Mouse (Mus musculus) Muller cell, postnatal 12 days (primary cell): Measurements from ENCODE around the gene Eif4a2.
A peak's percentile ranks its signal among the peaks of the same experiment; 100 is the strongest.
"Not testable (repeated sequence)": the region's sequence is repeated elsewhere in the genome, so short reads cannot be mapped to it uniquely, and the experiment has no call there.

ENCODE experiments used
- DNase-seq: peaks from one replicate; pipeline ENCODE4 v3.0.0-alpha.2; 2015; ENCODE audit errors: inconsistent ontology term

Eif4a2 gene

DNA sequence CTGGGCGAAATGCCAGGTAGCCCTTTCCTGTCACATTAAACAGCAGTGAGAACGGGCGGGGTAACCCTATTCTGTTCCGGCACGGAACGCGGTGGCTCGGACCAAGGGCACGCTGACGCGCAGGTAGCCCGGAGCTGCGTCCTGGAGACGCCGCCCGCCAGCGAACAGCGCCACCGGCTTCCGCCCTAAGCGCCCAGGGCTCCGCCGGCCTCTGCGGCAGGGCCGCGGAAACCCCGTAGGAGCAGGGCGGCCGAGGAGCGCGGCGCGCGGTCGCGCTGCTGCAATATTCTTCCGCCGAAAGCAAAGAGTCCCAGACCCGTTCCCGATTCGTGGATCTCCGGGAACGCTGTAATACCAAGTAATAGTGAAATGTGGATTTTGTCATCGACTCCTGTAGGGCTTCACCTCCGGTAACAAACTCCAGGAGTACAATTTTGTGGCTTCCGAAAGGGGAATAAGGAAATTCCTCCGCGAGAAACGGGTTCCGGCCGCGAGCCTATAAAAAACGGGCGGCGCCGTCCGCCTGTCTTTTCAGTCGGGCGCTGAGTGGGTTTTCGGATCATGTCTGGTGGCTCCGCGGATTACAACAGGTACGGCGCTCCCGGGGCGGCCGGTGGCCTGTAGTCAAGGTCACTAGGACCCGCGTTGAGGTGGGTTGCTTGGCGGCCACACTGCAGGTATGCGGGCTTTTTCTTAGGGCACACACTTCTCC, at the start of gene Eif4a2:
Gene Eif4a2, plus strand, starts transcription at position 214 of the 712 bp plus-strand sequence.
- peak; percentile 96 for DNase-seq

DNA sequence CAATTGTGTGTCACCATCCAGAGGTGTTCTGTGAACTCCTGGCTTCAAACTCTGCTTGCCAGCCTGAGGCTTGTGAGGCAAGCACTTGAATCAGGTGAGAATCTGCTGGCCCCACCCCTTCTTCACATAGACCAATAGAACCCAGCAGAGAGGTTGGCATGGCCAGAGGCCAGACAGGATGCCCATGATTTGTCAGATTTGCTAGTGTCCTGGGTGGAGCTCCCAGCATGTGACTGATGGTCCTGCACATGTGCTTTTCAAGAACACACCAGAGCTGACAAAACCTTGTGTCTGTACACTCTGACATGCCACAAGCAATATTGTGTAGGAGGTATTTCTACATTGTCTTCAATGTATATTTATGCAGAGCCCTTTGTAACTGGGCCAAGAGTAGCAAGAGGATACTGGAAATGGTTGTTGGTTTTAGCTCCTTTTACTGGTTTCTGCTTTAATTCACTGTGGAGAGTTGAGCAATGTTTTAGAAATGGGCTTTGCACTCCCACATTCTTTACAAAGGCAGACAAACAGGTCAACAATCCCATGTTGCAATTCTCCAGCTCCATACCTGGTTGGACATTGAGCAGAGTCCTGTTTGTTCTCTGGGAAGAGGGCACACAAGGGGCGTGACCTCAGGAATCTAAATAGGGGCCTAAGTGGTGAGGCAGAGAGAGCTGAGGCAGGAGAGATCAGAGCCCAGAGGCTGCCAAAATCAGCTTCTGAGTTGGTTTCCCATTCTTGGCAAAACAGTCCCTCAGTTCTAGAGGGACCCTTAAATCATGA, 49.4 kb upstream of the Eif4a2 start, which contains the start of gene Kng1:
Gene Kng1, plus strand, starts transcription at position 198 of the 780 bp plus-strand sequence.
- DNase-seq: not testable (repeated sequence)

- not testable (repeated sequence) for DNase-seq
Measured at GRCm38 (mm10) chr16:23059630-23060029, 47.6 kb upstream of the Eif4a2 start.

DNA sequence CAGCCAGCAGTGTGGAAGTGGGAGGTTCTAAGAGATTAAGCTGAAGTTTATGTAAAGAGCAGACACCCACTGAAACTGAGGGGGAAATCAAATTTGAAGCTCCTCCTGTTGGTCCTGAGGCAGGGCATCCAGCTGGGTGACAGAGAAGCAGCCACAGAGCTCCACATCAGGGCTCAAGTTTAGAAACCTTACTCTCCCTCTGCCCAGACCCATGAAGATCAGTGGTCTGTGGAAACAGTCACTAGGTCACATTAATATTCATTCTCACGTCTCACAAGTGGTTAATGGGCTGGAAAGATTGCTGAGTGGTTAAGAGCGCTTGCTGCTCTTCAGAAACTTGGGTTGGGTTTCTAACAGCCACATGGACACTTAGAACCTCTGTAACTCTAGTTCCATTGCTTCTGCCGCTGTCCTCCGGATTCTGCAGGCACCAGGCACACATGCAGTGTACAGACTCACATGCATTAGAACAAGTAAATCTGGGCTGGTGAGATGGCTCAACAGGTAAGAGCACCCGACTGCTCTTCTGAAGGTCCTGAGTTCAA, 46.4 kb upstream of the Eif4a2 start:
- not testable (repeated sequence) for DNase-seq

DNA sequence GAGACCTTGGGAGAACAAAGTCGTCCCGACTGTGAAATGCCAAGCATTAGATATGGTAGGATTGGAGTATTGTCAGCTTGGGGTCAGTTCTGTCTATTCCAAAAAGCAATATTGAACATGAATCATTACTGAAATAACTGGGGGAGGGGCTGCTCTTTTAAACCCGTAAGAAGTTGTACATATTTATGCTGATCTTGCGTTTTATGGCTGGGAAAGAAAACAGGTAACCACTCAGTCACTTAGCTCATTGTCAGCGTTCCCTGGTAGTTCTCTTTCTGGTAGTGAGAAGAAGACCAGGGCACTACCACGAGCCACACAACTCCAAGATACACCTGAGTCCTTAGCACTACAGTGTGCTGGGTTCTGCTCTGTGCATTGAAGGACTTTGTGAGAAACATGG, 29.7 kb upstream of the Eif4a2 start:
- DNase-seq: not testable (repeated sequence)

DNA sequence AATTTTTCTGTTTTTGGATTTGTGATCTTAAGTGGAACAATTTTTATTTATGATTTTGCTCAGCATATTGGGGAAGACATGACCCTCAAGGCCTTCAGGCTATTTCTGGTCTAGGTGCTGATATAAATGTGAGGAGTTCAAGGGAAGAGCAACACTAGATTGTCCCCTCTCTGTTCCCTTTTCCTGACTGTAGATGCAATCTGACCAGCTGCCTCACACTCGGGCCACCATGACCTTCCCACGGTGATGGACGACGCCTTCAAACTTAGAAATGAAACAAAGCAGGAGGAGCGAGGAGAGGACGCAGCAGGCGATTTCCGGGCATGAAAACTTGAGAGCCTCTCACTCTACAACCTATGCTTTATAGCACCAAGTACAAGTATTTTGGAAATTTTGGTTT, 20.1 kb upstream of the Eif4a2 start:
- DNase-seq: not testable (repeated sequence)

GRCm38 (mm10) chr16:23087712-23088111, 19.5 kb upstream of the Eif4a2 start:
- DNase-seq: peak; percentile 23

GRCm38 (mm10) chr16:23088491-23088890, 18.8 kb upstream of the Eif4a2 start:
- DNase-seq: not testable (repeated sequence)

DNA sequence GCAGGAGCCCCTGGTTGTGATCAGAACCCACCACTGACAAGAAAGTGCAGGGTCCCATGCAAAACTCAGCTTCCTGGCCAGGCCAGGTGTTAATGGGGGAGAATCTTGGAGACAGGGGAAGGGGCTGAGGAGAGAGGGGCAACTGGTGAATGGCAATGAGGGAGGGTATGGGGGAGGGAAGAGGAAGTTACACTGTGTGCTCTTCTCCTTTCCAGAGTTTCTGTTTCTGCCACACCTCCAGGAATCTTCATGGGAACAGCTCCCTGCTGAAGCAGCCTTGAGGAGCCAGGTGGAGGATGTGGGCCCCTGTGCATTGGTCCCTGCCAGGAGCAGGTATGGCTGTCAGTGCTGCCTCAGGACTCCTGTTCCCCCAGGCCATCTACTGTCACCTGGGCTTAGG, 15.9 kb upstream of the Eif4a2 start:
- not testable (repeated sequence) for DNase-seq

- no peak for DNase-seq
Measured at GRCm38 (mm10) chr16:23093321-23093953, 13.8 kb upstream of the Eif4a2 start.

GRCm38 (mm10) chr16:23094136-23094535, 13.1 kb upstream of the Eif4a2 start:
- DNase-seq: peak; percentile 58

- DNase-seq: not testable (repeated sequence)
Measured at GRCm38 (mm10) chr16:23095581-23095980, 11.7 kb upstream of the Eif4a2 start.

GRCm38 (mm10) chr16:23096886-23097285, 10.4 kb upstream of the Eif4a2 start:
- DNase-seq: not testable (repeated sequence)

GRCm38 (mm10) chr16:23097290-23098104, 9.7 kb upstream of the Eif4a2 start:
- DNase-seq: not testable (repeated sequence)

- DNase-seq: not testable (repeated sequence)
Measured at GRCm38 (mm10) chr16:23098105-23098452, 9.2 kb upstream of the Eif4a2 start.

- no peak for DNase-seq
Measured at GRCm38 (mm10) chr16:23099632-23100031, 7.6 kb upstream of the Eif4a2 start.

DNA sequence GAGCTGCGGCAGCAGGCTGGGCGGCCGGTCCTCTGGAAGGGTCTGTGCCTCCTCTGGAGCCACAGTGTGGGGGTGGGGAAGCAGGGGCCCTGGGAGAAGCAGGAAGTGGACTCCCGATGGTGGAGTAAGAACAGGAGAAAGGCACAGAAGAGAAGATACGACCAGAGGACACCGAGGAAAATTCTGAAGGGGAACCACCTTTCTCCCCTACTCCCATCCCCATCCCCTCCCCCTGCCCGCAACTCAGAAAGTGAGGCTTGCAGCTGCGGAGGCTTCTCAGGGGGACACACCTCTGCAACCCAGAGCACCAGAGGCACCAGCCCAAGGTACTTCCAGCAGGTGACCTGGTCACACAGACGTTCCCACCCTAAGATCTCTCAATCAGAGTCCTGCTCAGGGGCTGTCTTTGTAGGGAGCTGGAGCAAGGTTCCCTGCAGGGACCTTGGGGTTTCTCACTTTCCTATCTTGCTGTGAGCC, 7.1 kb upstream of the Eif4a2 start:
- peak; percentile 22 for DNase-seq

DNA sequence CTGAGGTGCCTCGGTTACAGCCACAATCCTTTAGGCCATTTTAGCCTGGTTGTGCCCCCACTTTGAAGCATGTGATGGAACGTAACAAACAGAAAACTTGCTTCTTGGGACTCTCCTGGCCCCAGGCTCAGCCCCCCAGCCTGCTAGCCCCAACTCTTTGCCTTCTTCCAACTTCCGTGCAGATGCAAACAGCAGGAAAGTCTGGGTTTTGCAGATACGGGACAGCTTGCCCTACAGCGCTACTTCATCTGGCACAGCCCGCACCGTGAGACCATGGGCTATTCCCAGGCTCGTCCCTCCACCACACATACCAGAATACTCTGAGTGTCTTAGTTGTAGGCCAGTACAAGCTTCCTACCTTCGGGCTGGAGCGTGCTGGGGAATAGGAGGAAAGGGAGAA, 6.6 kb upstream of the Eif4a2 start:
- no peak for DNase-seq

DNA sequence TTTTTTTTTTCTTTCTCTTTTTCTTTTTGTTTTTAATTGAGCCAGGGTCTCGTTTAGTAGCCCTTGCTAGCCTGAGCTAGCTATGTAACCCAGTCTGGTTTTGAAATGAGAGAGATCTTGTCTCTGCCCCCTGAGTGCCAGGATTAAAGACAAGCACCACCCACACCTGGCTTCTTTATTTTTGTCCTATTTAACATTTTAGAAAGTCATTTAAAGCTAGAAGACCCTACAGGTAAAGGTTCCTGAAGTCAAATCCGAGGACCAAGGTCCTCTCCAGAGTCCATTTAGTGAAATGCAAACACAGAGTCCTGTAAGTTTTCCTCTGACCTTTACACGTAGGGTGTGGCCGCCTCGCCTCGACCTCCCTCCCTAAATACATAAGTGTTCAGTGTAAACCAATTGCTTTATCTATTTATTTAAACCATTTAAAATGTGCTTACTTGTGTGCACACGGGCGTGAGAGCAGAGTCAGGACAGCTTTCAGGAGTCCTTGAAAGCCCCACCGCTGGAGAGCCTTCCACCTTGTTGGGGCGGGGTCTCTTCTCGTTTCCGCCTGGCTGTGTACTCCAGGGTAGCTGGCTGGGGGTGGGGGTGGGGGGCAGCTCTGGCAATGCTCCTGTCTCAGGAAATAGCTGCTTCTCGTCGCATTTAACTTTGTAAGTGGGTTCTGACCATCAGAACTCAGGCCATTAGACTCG, 4.8 kb upstream of the Eif4a2 start:
- DNase-seq: no peak

- DNase-seq: no peak
Measured at GRCm38 (mm10) chr16:23103038-23103745, 4.1 kb upstream of the Eif4a2 start.
